Mouse (Mus musculus) stomach, postnatal 0 days (tissue): Measurements from ENCODE around the gene Kcne1. TPM values are rescaled to one million over a fixed set of nuclear protein-coding genes. Genes with fewer than 3 reads are reported as not detected.
A peak's percentile ranks its signal among the peaks of the same experiment; 100 is the strongest.

Experiments
- ATAC-seq: fragments of 200-750 bp; cut with Nextera tagmentation; 2 replicates; pipeline ENCODE4 v1.8.0; 2017; ENCODE audit not compliant: low FRiP score, low TSS enrichment
- DNase-seq: peaks from one replicate; pipeline ENCODE4 v3.0.0-alpha.2; 2016; ENCODE audit warnings: low spot score
- H3K27ac ChIP-seq: fragments of 300-500 bp; sonication (generic); replicated peaks from 2 replicates; pipeline ENCODE4 v1.5.1; 2014; ENCODE audit warnings: mild to moderate bottlenecking, control low read depth
- H3K27me3 ChIP-seq: fragments of 300-500 bp; sonication (generic); 2 replicates; pipeline ENCODE4 v1.6.1; 2014; ENCODE audit warnings: low read length; ENCODE audit not compliant: control insufficient read depth, insufficient read depth
- H3K36me3 ChIP-seq: fragments of 300-500 bp; sonication (generic); 2 replicates; pipeline ENCODE4 v1.6.1; 2014; ENCODE audit warnings: low read length, mixed read lengths; ENCODE audit not compliant: control insufficient read depth, insufficient read depth
- H3K4me1 ChIP-seq: fragments of 300-500 bp; sonication (generic); replicated peaks from 2 replicates; pipeline ENCODE4 v1.6.1; 2014; ENCODE audit warnings: antibody characterized with exemption; ENCODE audit not compliant: control insufficient read depth, insufficient read depth
- H3K4me2 ChIP-seq: fragments of 300-500 bp; sonication (generic); replicated peaks from 2 replicates; pipeline ENCODE4 v1.6.1; 2014; ENCODE audit warnings: low read depth, mild to moderate bottlenecking, control low read depth, moderate library complexity
- H3K4me3 ChIP-seq: fragments of 300-500 bp; sonication (generic); 2 replicates; pipeline ENCODE4 v1.5.1; 2014; ENCODE audit warnings: low read depth, low read length, control low read depth
- H3K9ac ChIP-seq: fragments of 300-500 bp; sonication (generic); 2 replicates; pipeline ENCODE4 v1.6.1; 2014; ENCODE audit warnings: mild to moderate bottlenecking, low read length, control low read depth, mixed read lengths
- H3K9me3 ChIP-seq: fragments of 300-500 bp; sonication (generic); 2 replicates; pipeline ENCODE4 v1.6.1; 2016; ENCODE audit warnings: low read length; ENCODE audit not compliant: control insufficient read depth
- CTCF ChIP-seq: IDR thresholded peaks from 2 replicates; pipeline ENCODE4 v1.5.1; 2016; ENCODE audit warnings: antibody characterized with exemption, low read depth, mild to moderate bottlenecking, moderate library complexity
- EP300 ChIP-seq: optimal IDR thresholded peaks from 2 replicates; pipeline ENCODE3; 2016; ENCODE audit warnings: antibody characterized with exemption
- WGBS: fragments of 180-500 bp; shearing (Covaris S2); extraction: QIAGEN DNeasy Blood & Tissue Kit; methylation state at CpG from one replicate; pipeline ENCODE4 v1.1.7; 2014; 5-methylcytosine and 5-hydroxymethylcytosine counted together
- polyA plus RNA-seq: library from polyadenylated mRNA; unstranded; fragments of >200 nt; fragmentation: Nextera tagmentation; extraction: Ambion mirVana; gene quantifications from 2 replicates; pipeline ENCODE4 v1.2.1, GENCODE M21; 2015

Kcne1 gene
- polyA plus RNA-seq, 1 experiment from 2014 or later: 20.3 TPM

GRCm38 (mm10) chr16:92355982-92356381 lies 3.3 kb downstream of the Kcne1 start:
- Histone ChIP-seq H3K4me3 (no peak overlapping the region), H3K4me1 (no peaks in the 10 kb centered on the region), H3K4me2 (no peak overlapping the region), H3K9ac (no peak overlapping the region), H3K36me3 (no peaks in the 10 kb centered on the region), H3K27ac (no peak overlapping the region), H3K9me3 (no peaks in the 10 kb centered on the region), H3K27me3 (no peaks in the 10 kb centered on the region)
- TF ChIP-seq EP300 (no peak), CTCF (no peak)
- 68% methylated on average over 11 of the region's 11 CpGs for WGBS
- no peak for ATAC-seq
- DNase-seq: no peak

- Histone ChIP-seq H3K4me1 (no peaks in the 10 kb centered on the region), H3K36me3 (no peaks in the 10 kb centered on the region), H3K4me2 (no peak overlapping the region), H3K9ac (no peak overlapping the region), H3K27ac (no peak overlapping the region), H3K4me3 (no peak overlapping the region), H3K27me3 (no peaks in the 10 kb centered on the region), H3K9me3 (no peaks in the 10 kb centered on the region)
- DNase-seq (no peak), ATAC-seq (no peak)
- 62% methylated on average over 5 of the region's 5 CpGs for WGBS
- TF ChIP-seq EP300 (no peak), CTCF (no peak)
These were observed 3.9 kb downstream of the Kcne1 start for GRCm38 (mm10) chr16:92355366-92355765.

DNA sequence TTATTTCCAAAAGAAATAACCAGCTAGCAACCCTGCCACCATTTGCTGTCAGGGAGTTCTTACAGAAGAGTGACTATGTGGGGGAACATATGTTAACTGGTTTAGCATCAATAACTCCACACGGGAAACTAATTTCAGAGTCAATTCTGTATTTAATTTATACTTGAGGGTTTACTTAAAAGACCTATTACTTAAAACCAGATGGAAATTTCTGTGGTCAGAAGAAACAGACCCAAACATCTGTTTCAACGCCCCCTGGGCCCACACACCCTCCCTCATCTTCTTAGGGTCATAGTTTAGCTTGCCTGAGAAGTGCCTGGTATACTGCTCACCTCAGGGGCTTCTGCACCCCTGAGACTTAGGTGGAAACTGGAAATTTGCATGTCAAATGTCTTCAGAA lies 5.4 kb downstream of the Kcne1 start:
- TF ChIP-seq EP300 (no peak), CTCF (no peak)

DNA sequence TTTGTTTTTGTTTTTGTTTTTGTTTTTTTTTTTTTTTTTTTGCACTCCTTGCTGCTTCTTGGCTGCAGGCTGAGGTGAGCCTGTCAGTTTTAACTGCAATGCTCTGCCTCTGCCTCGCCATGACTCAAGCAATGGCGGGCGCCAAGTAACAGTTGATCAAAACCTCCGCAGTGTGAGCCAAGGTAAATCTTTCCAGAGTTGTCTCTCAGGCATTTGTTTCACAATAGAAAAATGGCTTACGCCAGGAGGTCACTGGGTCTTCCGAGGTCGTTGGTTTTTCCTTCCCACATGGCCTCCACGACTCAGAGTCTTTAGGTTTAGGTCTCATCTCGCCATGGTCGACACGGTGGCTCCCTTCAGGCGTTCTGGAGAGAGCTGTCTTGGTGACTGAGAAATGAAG lies 6.0 kb downstream of the Kcne1 start:
- WGBS: 83% methylated on average over 12 of the region's 12 CpGs
- ATAC-seq: no peak
- no peaks in the 10 kb centered on the region for H3K4me1 ChIP-seq
- no peaks in the 10 kb centered on the region for H3K27me3 ChIP-seq
- no peak overlapping the region for H3K4me2 ChIP-seq
- no peak overlapping the region for H3K9ac ChIP-seq
- no peaks in the 10 kb centered on the region for H3K9me3 ChIP-seq
- no peak overlapping the region for H3K4me3 ChIP-seq
- DNase-seq: no peak
- TF ChIP-seq CTCF (no peak), EP300 (no peak)
- no peaks in the 10 kb centered on the region for H3K36me3 ChIP-seq
- H3K27ac ChIP-seq: no peak overlapping the region

More for the DNA sequence above, 5.4 kb downstream of the Kcne1 start:
- H3K4me1 ChIP-seq: no peaks in the 10 kb centered on the region
- DNase-seq: no peak
- no peak overlapping the region for H3K9ac ChIP-seq
- no peaks in the 10 kb centered on the region for H3K27me3 ChIP-seq
- no peak overlapping the region for H3K4me3 ChIP-seq
- no peaks in the 10 kb centered on the region for H3K36me3 ChIP-seq
- H3K9me3 ChIP-seq: no peaks in the 10 kb centered on the region
- 52% methylated on average over 2 of the region's 2 CpGs for WGBS
- H3K4me2 ChIP-seq: no peak overlapping the region
- H3K27ac ChIP-seq: no peak overlapping the region
- ATAC-seq: no peak

DNA sequence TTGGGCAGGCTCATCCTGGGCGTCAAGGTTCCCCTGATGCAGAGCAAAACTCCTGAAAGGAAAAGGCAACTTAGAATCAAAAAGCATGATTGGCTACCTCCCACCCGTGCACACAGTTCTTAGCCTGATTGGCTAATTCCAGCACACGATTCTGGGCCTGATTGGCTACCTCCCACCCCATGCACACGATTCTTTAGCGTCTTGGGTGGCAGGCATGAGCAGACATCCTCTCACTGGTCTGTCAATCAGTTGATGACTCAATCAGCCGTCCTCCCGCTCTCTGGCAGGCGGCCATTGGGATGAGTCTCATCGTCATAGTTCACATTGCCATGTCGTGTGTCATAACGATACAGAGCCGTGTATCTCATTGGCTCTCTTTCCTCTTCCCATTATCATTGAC lies 10.3 kb downstream of the Kcne1 start:
- WGBS: 73% methylated on average over 12 of the region's 12 CpGs
- H3K4me1 ChIP-seq: no peaks in the 10 kb centered on the region
- H3K27me3 ChIP-seq: no peaks in the 10 kb centered on the region
- no peak for TF ChIP-seq CTCF
- no peak for TF ChIP-seq EP300
- H3K36me3 ChIP-seq: no peaks in the 10 kb centered on the region
- no peak overlapping the region for H3K4me2 ChIP-seq
- no peaks in the 10 kb centered on the region for H3K9me3 ChIP-seq
- no peak overlapping the region for H3K4me3 ChIP-seq
- ATAC-seq: no peak; the same call in 1 of the 2 replicates
- H3K9ac ChIP-seq: no peak overlapping the region
- no peak overlapping the region for H3K27ac ChIP-seq
- DNase-seq: no peak

- 70% methylated on average over 13 of the region's 13 CpGs for WGBS
- DNase-seq (peak; percentile 56), ATAC-seq (peak; percentile 64)
- Histone ChIP-seq H3K27ac (no peak overlapping the region), H3K9me3 (no peaks in the 10 kb centered on the region), H3K4me2 (no peak overlapping the region), H3K4me1 (no peaks in the 10 kb centered on the region), H3K36me3 (no peaks in the 10 kb centered on the region), H3K4me3 (no peak overlapping the region), H3K27me3 (no peaks in the 10 kb centered on the region), H3K9ac (no peak overlapping the region)
- TF ChIP-seq CTCF: no peak
- TF ChIP-seq EP300: no peak
These were observed 12.9 kb downstream of the Kcne1 start for GRCm38 (mm10) chr16:92346297-92346916.
